Mouse (Mus musculus) mesoderm, embryonic 11.5 days (tissue): ENCODE results near the gene Kcnd1.

Experiments
- DNase-seq: peaks from one replicate; pipeline ENCODE4 v3.0.0-alpha.2; 2012; ENCODE audit warnings: low read depth, low spot score

The Kcnd1 gene

GRCm38 (mm10) chrX:7854578-7854977 is 32.5 kb downstream of the Kcnd1 start:
- DNase-seq: peak; percentile 18

- no peak for DNase-seq
These were observed 37.2 kb downstream of the Kcnd1 start for GRCm38 (mm10) chrX:7859191-7859753.

GRCm38 (mm10) chrX:7863181-7863580 is 41.1 kb downstream of the Kcnd1 start:
- DNase-seq: no peak

GRCm38 (mm10) chrX:7864551-7864950 is 42.5 kb downstream of the Kcnd1 start:
- no peak for DNase-seq

GRCm38 (mm10) chrX:7865343-7865742 is 43.3 kb downstream of the Kcnd1 start:
- no peak for DNase-seq

GRCm38 (mm10) chrX:7865786-7866185 is 43.7 kb downstream of the Kcnd1 start:
- DNase-seq: no peak

- no peak for DNase-seq
These were observed 45.1 kb downstream of the Kcnd1 start for GRCm38 (mm10) chrX:7867141-7867540.

GRCm38 (mm10) chrX:7868506-7868905 is 46.4 kb downstream of the Kcnd1 start:
- no peak for DNase-seq

- no peak for DNase-seq
These were observed 47.7 kb downstream of the Kcnd1 start for GRCm38 (mm10) chrX:7869826-7870225.

GRCm38 (mm10) chrX:7878007-7878419 is 55.9 kb downstream of the Kcnd1 start, which contains the start of gene Pim2:
Pim2 (plus strand) TSS chrX:7878262.
- peak; percentile 82 for DNase-seq

GRCm38 (mm10) chrX:7878495-7878894 is 56.4 kb downstream of the Kcnd1 start:
- no peak for DNase-seq

- DNase-seq: peak; percentile 81
These were observed 57.7 kb downstream of the Kcnd1 start for GRCm38 (mm10) chrX:7879819-7880218.

- DNase-seq: peak; percentile 82
These were observed 61.9 kb downstream of the Kcnd1 start, which contains the start of gene Slc35a2 for GRCm38 (mm10) chrX:7883841-7884567. Slc35a2 (plus strand) TSS chrX:7884028.
